Mouse (Mus musculus) G1E (cell line): ENCODE results near the gene Rhbdf2.

ENCODE experiments used
- CTCF ChIP-seq: IDR thresholded peaks from 2 replicates; pipeline ENCODE4 v1.5.1; 2012; ENCODE audit warnings: low read depth, low read length, inconsistent platforms, mixed read lengths
- POLR2AphosphoS5 ChIP-seq: IDR thresholded peaks from 2 replicates; pipeline ENCODE4 v1.6.1; 2012; ENCODE audit warnings: low read depth, low read length, inconsistent platforms; ENCODE audit not compliant: insufficient replicate concordance
- TAL1 ChIP-seq: conservative IDR thresholded peaks from 2 replicates; pipeline ENCODE4 v1.6.1; 2012; ENCODE audit warnings: low read depth, low read length, inconsistent platforms, mixed read lengths

DNA sequence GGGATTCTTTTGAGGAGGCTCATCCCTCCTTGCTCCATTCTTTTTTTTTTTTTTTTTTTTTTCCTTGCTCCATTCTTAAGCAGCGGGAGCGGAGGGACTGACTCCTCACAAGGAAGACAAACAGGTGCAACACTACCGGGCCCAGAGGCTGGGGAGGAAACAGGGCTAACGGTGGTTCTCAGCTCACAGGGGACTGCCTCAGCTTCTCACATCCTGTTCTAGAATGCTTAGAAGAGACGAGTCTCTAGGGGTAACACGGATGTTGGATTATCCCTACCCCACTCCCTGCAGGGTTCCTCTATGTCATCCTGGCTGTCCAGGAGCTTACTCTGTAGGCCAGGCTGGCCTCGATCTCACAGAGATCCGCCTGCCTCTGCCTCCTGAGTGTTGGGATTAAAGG, 37.2 kb downstream of the Rhbdf2 start:
- TF ChIP-seq CTCF (no peak), TAL1 (no peak), POLR2AphosphoS5 (no peak)
